Mouse (Mus musculus) lung, adult 18-20 months (tissue): Measurements from ENCODE around the gene Ryk.

Source experiments
- DNase-seq, 2 experiments: peaks; one replicate each; pipeline ENCODE4 v3.0.0; 2022; ENCODE audit warnings: mixed read lengths in 2 of 2

Ryk gene

DNA sequence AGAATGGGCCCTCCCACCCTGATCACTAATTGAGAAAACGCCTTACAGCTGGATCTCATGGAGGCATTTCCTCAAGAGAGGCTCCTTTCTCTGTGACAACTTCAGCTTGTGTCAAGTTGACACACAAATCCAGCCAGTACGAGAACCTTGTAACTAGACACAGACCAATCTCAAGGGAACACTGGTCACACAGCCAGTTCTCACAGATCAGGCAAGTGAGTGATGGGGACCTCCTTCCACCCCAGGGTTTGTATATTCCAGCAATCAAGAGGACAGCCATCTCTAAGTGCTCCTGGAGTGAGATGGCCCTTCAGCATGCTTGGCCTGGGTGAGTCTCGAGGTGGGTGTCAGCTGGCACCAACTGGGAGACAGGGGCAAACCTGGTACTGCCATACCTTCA is 121.1 kb downstream of the Ryk start:
- no peak for DNase-seq
